Mouse (Mus musculus): ENCODE measurements around the gene Tdrd6. TPM values are rescaled to one million over a fixed set of nuclear protein-coding genes. Genes with fewer than 3 reads are reported as not detected.

Tdrd6 gene
- total RNA-seq (2021): under 1 TPM; 0.05 to 0.29 TPM

DNA sequence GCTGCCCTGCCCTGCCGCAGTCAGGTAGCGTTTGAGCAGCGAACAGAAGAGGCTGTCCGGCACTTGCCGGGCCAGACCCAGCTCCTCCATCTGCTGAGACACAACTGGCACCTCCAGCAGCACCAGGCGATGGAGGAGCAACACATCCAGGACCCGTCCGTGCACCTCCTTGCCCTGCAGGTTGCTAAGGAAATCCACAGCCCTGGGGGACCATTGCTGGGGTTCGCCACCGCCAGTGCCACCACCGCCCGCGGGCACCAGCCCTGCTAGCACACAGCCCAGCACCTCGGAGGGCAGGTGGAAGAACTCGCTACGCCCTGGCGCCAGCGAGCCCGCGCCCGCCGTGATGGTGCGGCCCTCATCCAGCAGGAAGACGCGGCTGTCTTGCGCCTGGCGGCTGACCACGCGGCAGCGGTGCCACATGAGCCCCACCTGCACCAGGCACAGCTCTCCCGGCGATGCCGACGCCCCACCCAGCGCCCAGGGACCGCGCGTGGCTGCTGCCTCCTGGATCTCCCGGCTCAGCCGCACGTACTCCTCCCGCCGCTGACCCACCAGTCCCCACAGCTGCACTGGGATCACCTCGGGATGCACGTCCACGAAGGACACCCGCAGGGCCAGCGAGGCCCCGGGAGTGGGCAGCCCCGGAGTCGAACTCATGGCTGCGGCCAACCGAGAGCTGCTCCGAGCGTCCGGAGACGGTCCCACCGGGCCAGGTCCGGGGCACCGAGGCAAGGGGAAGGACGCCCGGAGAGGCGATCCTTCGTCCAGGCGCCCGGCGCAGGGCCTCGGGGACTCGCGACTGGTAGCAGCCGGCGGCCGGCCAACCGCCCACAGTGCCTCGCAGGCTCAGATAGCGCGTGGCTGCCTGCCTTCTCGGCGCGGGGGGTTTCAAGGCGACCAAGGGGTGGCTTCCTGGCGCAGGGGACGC is at the start of gene Tdrd6:
TSS of gene Tdrd6 (minus strand) at position 804 of the 931 bp plus-strand sequence.
- peak; percentile 17 for DNase-seq

DNA sequence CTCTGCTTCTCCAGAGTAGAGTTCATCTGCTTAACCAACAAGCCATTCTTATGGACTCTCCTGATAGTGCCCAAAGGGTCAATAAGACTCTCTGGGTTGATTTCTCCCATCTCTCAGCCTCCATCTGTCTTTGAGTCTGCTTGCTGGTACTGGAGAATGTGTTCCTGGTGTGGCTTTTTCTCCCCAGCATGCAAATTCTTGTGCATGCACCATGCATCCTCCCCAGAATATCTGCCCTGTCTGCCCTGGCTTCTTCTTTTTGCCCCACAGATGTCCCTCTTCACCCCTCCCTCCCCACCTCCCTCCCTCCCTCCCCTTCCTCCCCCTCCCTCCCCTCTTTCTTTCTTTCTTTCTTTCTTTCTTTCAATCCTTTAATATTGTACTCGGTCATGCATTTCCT is 47.2 kb upstream of the Tdrd6 start:
- DNase-seq: no peak

DNA sequence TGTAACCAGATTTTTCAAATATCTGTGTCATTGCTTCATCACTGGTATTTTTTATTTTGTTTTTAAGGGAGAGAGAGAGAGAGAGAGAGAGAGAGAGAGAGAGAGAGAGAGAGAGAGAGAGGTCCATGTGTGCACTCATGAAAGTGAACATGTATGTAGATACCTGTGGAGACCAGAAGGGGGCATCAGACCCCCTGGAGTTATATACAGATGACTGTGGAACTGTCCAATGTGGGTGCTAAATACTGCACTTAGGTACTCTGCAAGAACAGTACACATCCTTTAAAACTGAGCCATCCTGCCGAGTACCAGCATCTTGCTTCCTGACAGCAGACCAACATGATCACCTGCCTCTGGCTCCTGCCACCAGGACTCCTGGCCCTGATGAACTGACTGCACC is 46.1 kb upstream of the Tdrd6 start:
- DNase-seq: no peak

DNA sequence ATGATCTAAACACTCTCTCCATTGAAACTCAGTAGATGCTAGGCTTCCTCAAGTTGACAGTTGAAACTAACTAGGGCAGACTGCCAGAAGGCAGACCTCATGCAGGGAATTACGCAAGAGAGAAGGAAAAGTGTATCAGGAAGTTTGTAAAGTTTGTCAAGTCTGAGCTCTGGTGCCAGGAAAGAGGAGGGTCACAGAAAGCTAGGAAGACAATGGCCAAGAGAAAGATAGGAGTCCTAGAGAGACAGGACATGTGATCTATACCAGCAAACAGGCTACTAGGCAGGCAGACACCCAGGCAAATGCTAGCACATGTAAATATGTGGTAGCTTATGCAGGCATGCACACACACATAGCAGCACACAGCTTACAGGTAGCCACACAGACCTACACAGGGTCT is 45.1 kb upstream of the Tdrd6 start:
- peak; percentile 17 for DNase-seq

DNA sequence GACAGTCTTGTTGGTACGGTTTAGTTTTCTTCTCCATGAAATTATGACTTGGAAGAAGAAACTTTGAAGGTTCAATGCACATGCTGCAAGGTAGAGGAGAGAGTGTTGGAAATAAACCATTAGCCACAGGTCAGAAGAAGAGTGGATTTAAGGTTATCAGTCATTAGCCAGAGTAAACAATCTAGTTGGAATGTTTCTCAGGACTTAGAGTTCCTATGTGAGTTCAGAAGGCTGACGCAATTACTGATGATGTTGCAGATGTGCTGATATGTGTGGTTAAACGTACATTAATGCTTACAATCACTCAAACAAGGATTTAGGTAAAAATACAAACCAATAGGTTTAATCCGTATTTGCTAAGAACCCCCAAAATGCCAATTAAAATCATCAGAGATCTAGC is 41.8 kb upstream of the Tdrd6 start:
- no peak for DNase-seq

DNA sequence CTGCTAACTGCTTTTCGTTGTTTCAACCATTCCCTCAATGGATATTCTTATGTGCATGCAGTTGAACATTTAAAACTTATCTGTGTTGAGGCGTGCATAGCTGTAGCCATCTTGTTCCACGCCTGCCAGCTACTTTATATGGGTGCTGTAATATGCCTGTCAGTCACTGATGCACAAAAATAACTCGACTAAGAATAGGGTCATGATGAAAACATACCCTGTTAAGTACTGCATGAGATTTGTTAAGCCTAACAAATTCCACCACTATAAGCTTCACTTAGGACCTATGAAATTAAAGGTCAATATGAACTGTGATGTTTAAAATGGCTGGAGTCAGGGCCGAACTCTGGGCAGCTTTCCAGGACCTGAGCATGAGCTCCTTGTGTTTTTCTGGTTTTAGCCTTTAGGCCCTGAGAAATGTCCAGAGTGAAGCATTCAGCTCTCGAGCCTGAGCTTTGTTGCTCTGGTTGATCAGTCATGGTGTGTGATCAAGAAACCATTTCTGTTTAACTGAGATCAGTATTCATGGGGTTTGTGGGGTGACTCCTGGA is 39.1 kb upstream of the Tdrd6 start:
- DNase-seq: peak; percentile 26

DNA sequence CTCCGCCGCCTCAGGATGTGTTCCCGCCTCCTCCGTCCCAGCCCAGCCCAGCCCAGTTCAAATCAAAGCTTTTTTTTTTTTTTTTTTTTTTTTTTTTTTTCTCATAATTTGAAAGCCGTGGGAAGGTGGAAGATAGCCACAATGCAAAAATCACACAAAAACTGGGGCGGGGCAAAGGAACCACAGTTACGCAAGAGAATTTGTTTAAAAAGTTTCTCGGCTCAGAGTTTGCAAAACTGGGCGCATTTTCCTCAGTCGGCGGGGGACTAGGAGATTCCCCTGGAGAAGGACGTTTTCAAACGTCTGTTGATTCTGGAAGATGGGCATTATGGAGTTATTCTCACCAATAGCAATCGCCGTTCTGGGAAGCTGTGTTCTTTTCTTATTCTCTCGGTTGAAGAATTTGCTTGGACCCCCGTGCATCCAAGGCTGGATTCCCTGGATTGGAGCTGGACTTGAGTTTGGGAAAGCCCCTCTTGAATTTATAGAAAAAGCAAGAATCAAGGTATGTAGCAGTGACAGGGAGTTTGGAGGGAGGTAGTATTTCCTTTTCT is 37.3 kb upstream of the Tdrd6 start, which contains the start of gene Cyp39a1:
TSS of gene Cyp39a1 (plus strand) at position 136 of the 554 bp plus-strand sequence.
- no peak for DNase-seq

DNA sequence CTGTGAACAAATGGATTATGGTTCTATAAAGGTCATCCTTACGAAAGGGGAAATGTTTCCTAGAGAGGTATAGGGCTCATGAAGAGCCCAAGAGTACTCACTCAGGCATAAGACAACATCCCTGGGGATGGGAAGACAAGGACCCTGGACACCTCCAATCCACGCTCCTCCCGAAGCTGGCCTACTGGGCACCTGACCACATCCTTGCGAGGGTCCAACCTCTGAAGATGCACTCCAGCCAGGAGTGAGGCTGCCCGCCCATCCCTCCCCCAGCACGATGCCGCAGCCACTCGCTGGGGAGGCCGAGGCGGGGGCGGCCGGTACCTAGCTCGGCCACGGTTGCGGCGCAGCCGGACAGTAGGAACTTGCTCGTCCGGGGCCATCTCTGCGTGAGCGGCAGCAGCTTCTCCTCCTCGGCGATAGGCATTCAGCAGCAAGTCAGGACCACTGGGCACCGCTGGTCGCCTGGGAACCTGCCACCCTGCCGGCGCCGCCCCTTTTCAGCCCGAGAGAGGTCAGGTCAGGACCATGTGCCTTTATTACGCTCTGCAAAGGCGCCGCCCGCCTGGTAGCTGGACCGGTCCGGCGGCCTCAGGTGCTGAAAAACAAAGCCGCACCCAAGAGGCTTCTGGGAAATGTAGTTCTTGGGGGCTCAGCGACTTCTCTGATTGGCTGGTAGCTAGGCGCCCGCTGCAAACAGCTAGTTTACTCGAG is 36.6 kb upstream of the Tdrd6 start, which contains the start of gene Slc25a27:
TSS of gene Slc25a27 (minus strand) at position 639 of the 714 bp plus-strand sequence.
- peak; percentile 85 for DNase-seq

DNA sequence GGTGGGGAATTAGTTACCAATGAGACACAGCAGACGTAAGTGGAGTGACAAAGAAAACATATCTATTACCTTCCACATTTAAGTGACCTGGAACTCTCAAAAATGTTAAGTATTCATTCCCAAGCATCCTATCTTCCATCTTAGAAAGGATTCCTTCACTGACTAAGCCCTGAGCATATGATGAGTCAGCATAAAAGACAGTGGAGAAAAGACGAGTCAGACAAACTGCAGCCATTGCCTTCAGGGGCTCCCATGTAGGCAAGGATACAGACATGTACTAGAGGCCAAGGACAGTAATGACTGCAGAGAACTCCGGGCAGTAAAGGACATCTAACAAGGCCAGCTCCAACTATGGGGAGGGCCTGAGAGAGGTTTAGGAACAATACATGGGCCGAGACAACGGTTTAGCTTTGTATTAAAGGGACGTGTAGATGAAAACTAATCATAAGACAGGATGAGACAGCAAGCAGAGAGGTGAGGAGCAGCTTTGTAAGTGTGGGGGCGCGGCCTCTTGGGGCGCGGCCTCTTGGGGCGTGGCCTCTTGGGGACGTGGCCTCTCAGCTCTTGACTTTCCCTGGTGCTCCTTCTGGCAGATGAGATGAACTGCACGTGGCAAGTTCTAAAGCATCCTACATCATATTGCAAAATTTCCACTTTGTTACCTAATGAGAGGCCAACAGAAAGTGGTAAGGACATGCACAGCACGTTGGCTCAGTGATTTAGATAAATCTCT is 21.4 kb upstream of the Tdrd6 start:
- no peak for DNase-seq

DNA sequence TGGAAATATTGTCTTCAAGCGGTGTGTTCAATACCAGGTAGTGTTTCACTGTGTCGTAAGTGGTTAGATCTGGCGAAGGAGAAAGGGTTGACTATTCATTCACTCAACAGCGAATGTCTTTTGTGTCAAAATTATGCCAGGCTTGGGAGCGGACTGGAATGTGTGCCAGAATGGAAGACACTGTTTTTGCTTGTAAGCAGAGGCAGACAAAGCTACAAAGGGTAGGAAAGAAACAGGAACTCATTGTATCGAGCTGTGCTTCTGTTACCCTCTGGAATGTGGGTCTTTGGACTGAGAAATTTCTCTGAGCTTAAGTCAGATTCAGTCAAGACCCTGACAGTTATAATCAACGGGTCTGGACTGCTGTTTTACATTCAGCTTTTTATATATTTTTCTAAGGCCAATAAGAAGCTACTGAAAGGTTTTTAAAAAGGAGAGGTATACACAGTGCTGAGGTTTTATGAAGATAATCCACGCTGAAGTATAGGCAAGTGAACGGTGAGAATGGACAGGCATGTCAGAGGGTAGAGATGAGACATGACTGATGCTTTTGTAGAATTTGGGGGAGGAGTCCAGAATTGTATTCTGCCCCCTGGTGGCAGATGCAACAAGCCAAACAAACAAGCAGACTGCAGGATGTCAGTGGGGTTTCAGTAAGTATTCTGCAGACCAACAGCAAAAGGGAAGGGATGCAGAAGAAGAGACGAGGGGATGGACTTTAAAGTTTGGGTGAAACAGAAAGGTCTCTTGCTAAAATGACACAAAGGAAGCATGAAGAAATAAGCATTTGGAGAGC is 19.7 kb upstream of the Tdrd6 start:
- no peak for DNase-seq

DNA sequence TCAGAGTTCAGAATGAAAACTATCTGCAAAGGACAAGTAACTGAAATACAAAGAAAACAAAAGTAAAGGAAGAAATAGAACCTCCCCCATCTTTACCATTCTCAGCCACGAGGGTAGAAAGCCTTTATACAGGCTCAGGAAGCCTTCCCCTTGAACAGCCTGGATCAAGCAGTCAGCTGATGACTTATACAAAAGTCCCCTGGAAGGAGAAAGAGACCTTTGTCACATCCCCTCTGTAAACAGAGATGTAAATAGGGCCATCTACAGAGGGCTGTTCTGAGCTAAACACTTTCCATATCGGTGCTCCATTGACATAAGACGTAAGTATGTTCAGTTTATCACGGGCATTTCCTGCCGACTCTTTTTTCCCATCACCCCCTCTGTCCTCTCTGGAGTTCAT is 16.8 kb upstream of the Tdrd6 start:
- DNase-seq: no peak

DNA sequence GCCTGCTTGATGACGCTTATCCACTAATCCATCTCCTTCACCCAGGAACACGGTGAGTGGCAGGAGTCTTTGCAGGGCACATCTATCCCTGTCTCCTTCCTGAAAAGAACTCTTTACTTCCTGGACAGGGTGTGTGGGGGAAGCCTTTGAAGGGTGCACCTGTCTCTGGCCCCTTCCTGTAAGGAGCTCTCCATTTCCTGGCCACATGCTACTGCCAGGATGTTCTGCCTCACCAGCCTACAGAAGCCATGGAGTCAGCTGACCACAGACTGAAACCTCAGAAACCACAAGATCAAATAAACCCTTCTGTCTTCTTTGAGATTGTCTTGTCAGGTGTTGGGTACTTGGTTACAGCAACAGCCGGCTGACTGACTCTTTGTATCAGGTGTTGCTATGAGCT is 15.0 kb upstream of the Tdrd6 start:
- DNase-seq: no peak

DNA sequence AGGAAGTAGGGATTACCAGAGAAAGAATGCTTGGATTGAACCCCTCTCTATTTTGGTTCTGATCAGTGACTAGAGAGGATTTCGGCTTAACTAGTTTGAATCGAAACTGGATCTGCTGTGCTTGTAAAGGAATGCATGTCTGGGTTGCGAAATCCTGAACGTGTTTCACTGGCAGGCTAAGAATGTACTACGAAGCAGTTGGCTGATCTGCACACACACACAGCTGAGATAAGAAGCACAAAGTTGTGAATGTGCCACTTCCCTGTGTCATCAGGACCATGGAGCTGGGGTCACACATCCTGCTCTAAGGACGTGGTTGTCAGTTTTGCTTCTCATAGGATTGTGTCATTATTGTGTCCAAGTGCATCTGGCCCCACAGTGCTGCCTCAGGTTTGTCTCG is 14.3 kb upstream of the Tdrd6 start:
- no peak for DNase-seq

DNA sequence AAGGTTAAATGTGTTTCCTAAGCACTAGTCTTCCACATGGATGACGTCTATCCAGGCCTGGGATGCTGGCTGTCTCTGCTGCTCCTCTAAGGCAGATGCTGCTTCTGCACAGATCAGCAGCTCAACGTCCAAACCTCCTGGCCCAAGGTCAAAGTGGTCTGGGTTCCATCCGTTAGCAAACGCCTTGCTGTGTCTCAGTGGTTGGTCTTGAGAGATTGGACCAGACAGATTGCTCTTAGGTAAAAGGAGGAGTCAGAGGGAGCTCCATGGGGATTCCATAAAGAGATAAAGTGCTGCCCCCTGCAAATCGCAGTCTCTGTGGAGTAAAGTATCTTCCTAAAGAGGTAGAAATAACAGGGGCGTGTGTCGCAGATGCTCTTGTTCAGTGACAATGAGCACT is 13.1 kb upstream of the Tdrd6 start:
- no peak for DNase-seq

DNA sequence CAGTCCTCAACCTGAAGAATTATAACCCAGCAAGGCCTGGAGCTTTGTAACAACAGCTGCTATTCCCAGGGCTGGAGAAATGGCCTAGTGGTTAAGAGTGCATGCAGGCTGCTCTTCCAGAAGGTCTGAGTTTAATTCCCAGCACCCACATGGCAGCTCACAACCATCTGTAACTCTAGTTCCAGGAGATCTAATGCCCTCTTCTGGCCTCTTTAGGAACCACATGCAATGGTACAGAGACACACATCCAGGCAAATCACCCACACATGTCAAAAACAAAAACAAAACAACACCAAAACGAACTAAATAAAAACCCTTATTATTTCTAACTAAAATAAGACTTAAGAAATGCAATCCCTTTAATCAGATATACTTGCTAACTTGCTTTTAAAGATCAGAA is 10.7 kb upstream of the Tdrd6 start:
- DNase-seq: no peak

DNA sequence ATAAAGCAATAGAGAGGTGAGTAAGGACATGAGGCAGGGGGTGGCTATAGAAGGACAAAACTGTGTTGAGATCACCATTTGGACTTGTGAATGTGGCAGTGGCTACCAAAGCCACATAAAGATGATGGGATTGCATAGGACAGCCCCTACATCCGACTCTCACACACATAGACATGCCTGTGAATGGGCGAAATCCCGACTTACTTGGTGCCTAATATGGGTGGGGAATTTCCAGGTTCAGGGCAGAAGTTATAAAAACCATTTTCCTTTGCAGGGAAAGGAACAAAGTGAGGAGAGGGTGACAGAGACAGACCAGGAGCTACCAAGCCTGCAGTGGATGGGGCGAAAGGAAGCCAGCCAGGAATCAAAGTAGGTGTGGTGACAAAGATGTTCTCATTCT is 7.0 kb upstream of the Tdrd6 start:
- no peak for DNase-seq

DNA sequence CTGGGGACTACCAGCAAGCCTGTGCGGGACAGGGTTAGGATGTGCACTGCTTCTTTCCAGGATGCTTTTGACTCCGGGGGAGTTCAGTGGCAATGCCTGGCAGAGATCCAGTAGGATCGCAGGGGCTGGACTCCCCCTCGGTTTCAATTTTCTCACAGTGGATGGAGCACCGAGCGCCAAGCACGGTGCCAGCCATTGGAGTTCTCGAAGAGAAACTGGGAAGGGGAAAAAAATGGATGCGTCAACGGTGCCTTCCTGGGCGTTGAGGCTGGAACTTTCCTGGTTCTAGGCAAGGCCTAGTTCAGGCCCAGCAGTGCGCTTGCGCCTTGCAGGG is 295 bp upstream of the Tdrd6 start:
- no peak for DNase-seq

DNA sequence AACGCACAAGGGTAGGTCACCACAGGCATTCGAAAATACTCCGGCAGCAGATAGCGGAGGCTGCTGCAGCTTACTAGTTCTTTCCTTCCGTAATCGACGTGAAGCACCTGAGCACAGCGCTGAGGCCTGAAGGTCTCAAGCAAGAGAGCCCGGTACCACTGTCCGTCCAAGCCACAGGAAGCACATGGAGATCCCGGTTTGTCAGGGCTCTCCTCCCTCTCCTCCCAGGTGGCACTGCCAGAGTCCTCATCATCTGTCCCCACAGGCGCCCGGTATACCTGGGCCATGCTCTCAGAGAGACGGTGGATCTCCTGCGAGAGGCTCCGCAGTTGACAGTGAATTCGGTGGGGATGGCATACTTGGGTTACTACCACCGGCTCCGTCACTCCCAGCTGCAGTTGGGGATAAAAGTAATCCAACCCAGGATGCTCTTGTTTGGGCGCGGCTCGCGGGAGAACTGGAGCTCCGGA is 1.0 kb downstream of the Tdrd6 start:
- DNase-seq: no peak

DNA sequence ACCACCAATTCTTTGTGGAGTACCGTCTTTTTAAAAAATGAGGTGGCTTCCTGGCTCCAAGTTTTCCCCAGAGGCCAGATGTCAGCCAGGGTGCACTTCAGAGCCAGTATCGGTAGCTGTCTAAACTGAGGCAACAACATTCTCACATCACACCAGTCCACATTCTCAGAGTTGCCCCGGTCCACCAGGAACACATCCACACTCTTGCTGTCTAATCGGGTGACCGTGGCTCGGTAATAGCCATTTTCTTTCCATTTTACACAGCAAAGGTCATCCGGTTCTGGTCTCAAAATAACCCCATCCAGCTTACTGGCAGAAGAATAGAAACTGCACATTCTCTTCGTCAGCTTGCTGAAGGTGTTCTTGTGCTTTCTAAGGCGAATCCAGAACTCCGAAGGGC is 1.9 kb downstream of the Tdrd6 start:
- no peak for DNase-seq

DNA sequence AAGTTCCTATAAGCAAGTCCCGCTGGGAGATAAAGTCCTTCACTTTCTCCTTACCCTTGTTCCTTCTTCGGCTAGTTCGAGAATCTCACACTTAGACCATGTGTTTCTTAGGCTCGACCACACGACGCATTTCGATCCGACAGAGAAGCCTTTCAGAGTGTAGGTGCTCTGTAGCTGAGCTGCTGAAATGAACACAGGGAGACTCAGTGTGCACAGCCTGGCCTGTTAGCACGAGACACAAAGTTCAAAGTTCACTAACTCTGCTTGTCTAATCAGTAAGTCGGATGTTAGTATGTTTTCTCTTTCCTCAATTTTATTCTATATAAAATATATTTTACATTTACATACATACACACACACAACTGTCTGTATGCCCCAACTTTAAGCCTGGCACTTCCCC is 8.0 kb downstream of the Tdrd6 start:
- no peak for DNase-seq

DNA sequence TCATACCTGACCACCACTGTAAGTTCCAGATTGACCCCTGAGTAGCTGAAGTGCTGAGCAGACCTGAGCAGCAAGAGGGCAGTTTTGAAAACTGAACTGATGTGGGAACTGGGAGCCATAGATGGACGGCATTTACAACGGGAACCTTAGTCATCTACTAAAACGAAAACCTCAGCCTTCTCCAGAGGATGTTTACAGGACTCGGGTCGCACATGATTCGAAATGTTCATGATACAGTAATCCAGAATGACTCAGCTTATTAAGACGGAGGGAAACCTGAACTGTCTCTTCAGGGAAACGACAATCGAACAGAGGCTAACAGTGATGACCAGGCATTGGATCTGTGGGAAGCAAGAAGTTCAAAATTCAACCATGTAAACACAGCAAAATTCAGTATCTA is 10.9 kb downstream of the Tdrd6 start:
- no peak for DNase-seq

DNA sequence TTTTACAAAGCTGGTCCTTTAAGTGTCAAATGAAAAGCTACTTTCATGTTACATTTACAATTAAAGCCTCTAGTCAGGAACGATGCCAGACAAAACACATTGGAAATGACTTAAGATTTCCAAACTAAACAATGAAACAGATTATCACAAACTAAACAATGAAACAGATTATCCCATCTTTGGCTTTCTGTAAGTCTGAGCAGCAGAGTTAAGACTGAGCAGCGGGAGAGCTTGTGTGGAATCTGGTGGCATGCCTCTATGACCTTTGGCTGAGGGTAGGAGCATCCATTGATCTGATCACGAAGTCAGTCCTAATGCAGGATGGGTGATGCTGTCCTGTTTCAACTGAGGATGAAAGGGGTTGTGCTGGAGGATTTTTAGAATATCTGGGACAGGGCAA is 17.9 kb downstream of the Tdrd6 start:
- DNase-seq: no peak
